Mouse (Mus musculus) gastrocnemius, adult 2 months (tissue): ENCODE results near the gene Il12rb2. TPM values are rescaled to one million over a fixed set of nuclear protein-coding genes. Genes with fewer than 3 reads are reported as not detected.
A peak's percentile ranks its signal among the peaks of the same experiment; 100 is the strongest.

Experiments used
- DNase-seq: peaks from one replicate; pipeline ENCODE4 v3.0.0; 2022
- H3K27ac ChIP-seq: fragments of 200-600 bp; 2 replicates; pipeline ENCODE4 v1.8.1; 2022; ENCODE audit warnings: mild to moderate bottlenecking
- H3K4me3 ChIP-seq: fragments of 200-600 bp; 2 replicates; pipeline ENCODE4 v1.8.1; 2022; ENCODE audit warnings: mild to moderate bottlenecking, moderate library complexity
- CTCF ChIP-seq: fragments of 200-600 bp; IDR thresholded peaks from 2 replicates; pipeline ENCODE4 v1.8.1; 2022; ENCODE audit warnings: antibody characterized with exemption, mild to moderate bottlenecking, moderate library complexity
- intact Hi-C: fragments of 180-260 bp; cut with DNase I; formaldehyde crosslinking; loops from one replicate; pipeline ENCODE4 v1.15.1; 2025
- total RNA-seq, 2 experiments: library from RNA; stranded (reverse); gene quantifications; 2 replicates each; pipeline ENCODE4 v1.2.3; 2021

Il12rb2 gene
- total RNA-seq, 2 experiments from 2014 or later = not detected

GRCm38 (mm10) chr6:67281614-67282197 is 94.3 kb downstream of the Il12rb2 start:
- Histone ChIP-seq H3K27ac (no peak overlapping the region), H3K4me3 (no peak overlapping the region)
- TF ChIP-seq CTCF = no peak
- intact Hi-C loops = no loop called here
- DNase-seq = no peak

- no peak for DNase-seq
- TF ChIP-seq CTCF = no peak
- Histone ChIP-seq H3K27ac (peak overlapping the region; percentile 89; the same call in 1 of the 2 replicates), H3K4me3 (no peak overlapping the region)
- intact Hi-C loops = no loop called here
These were observed 98.0 kb downstream of the Il12rb2 start for GRCm38 (mm10) chr6:67277944-67278343.

DNA sequence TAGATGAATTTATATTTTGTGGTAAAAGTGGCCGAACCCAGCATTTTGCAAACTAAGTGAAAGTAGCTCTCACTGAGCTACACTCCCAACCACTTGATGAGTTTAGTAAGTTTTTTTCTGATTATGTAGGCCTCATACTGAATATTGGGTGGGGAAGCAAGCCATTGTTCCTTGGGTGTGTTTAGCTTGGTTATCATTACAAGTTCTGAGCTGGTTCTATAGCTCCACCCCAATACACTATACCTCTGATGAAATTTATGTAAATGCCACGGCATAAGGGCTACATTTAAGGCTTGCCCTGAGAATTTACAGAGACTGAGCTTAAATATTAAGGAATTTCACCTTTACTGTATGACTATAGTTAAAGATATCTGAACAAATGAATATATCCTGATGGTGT is 106.5 kb downstream of the Il12rb2 start:
- no peak for TF ChIP-seq CTCF
- DNase-seq = no peak
- H3K27ac ChIP-seq = peak overlapping the region; percentile 96; the same call in 1 of the 2 replicates
- peak overlapping the region; percentile 84 for H3K4me3 ChIP-seq
- intact Hi-C loops = loop anchor here (5.0 kb wide), 1 partner anchor 72 kb away; no protein-coding TSS in a partner anchor

GRCm38 (mm10) chr6:67268983-67269382 is 107.0 kb downstream of the Il12rb2 start:
- no peak for TF ChIP-seq CTCF
- no peak for DNase-seq
- peak overlapping the region; percentile 84 for H3K4me3 ChIP-seq
- peak overlapping the region; percentile 96 for H3K27ac ChIP-seq
- intact Hi-C loops = loop anchor here (5.0 kb wide), 1 partner anchor 72 kb away; no protein-coding TSS in a partner anchor

DNA sequence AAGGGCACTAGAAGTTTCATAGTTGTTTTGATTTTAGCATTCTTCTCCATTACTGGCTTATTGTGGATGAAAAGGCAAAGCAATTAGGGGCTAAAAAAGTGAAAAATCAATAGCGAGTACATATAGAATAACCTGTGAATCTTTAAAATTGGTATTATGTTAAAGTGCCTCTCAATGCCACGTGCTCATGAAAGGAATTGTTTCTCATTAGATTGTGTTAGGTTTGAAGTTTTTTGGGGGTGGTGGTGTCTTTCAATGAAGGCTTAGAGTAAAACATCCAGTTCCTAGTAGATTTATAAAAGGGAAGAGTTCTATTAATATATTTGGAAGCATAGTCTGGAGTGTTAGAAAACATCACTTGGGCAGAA is 107.8 kb downstream of the Il12rb2 start:
- intact Hi-C loops = loop anchor here (5.0 kb wide), 1 partner anchor 71 kb away; no protein-coding TSS in a partner anchor
- peak overlapping the region; percentile 96 for H3K27ac ChIP-seq
- H3K4me3 ChIP-seq = peak overlapping the region; percentile 84
- no peak for DNase-seq
- TF ChIP-seq CTCF = no peak

- intact Hi-C loops = loop anchor here (2.0 to 5.0 kb wide), 2 partner anchors 41 to 70 kb away; no protein-coding TSS in a partner anchor
- peak; percentile 71 for DNase-seq
- Histone ChIP-seq H3K27ac (peak overlapping the region; percentile 96), H3K4me3 (peak overlapping the region; percentile 84)
- no peak for TF ChIP-seq CTCF
These were observed 108.4 kb downstream of the Il12rb2 start for GRCm38 (mm10) chr6:67267408-67268244.

DNA sequence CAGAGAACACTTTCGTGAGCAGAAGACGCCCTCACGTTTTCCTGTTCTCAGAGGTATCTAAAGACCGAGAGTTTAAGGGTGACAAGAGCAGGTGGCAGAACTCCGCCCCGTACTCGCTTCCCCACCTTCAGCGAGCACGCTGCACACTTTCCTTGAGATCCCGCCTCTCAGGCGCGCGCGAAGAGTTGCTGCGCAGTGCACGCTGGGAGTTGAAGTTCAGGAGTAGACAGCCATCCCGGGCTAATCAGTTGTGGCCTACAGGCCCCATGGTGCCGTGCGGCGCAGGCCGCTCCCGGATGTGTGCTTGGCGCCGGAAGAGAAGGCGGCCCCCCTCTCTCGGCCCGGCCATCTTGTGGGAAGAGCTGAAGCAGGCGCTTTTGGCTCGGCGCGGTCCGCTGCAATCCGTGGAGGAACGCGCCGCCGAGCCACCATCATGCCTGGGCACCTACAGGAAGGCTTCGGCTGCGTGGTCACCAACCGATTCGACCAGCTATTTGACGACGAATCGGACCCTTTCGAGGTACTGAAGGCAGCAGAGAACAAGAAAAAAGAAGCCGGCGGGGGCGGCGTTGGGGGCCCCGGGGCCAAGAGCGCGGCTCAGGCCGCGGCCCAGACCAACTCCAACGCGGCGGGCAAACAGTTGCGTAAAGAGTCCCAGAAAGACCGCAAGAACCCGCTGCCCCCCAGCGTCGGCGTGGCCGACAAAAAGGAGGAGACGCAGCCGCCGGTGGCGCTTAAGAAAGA is 109.2 kb downstream of the Il12rb2 start:
- no peak for TF ChIP-seq CTCF
- Histone ChIP-seq H3K27ac (peak overlapping the region; percentile 96), H3K4me3 (peak overlapping the region; percentile 84)
- peak; percentile 97 for DNase-seq
- intact Hi-C loops = loop anchor here (2.0 to 5.0 kb wide), 2 partner anchors 40 to 70 kb away; no protein-coding TSS in a partner anchor

DNA sequence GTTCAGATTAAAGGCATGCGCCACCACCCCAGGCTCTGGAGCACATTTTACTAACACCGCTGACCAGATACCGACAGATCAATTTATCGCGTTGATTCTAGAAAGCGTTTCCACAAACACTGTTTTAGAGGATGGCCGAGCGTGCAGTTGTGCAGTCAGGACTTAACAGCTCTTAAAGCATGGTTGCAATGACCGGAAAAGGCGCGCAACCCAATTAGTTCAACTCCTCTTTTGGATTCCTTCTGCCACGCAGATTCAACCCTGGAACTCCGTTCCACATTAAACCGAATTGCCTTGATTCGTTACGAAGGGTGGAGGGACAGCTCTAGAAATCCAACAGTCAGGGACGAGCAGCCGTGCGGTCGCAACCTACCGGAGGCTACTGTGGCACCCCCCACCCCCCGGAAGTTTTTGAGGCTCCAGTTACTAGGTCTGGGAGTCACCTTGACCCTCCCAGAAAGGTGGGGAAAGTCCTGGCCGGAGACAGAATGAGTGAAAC is 109.8 kb downstream of the Il12rb2 start:
- DNase-seq = no peak
- peak overlapping the region; percentile 84 for H3K4me3 ChIP-seq
- intact Hi-C loops = loop anchor here (2.0 to 5.0 kb wide), 2 partner anchors 39 to 69 kb away; no protein-coding TSS in a partner anchor
- peak overlapping the region; percentile 96 for H3K27ac ChIP-seq
- TF ChIP-seq CTCF = no peak

DNA sequence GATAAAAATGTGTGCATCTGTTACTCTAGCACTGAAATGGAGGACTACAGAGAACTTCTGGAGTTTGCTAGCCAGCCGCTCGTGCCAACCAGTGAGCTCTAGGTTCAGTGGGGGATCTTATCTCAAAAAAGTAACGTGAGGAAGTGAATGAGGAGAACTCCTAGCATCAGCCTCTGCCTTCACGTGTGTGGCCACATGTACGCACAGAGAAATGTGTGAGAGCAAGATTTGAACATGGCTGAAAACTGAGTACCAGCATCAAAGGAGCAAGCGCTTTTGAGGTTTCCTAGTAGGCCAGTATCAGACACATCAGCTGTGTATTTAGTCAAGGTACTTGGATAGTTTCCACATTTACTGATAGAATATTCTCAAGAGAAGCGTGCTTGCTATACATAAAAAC is 111.1 kb downstream of the Il12rb2 start:
- no peak for DNase-seq
- H3K27ac ChIP-seq = no peak overlapping the region
- TF ChIP-seq CTCF = no peak
- intact Hi-C loops = loop anchor here (5.0 kb wide), 1 partner anchor 68 kb away; no protein-coding TSS in a partner anchor
- H3K4me3 ChIP-seq = no peak overlapping the region

GRCm38 (mm10) chr6:67251095-67251494 is 124.9 kb downstream of the Il12rb2 start:
- Histone ChIP-seq H3K4me3 (no peak overlapping the region), H3K27ac (no peak overlapping the region)
- no peak for DNase-seq
- intact Hi-C loops = no loop called here
- TF ChIP-seq CTCF = no peak

DNA sequence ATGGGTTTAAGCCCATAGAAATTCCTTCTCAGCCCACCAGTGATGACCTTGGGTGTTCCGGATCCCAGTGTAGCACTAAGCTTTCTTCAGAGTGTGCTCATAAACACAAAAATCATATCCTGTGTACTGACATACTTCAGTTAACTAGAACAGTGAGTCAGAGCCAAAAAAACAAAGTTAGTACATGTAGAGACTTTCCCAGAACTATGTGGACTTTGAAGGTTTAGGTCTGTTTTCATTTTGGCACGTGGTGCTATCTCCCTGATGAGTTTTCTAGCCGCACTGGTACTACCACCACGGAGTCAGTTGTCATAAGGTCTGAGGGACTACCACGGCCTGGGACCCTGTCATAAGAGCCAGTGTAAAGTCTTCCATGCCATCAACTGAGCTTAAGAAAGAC is 131.5 kb downstream of the Il12rb2 start:
- TF ChIP-seq CTCF = no peak
- intact Hi-C loops = no loop called here
- no peak overlapping the region for H3K27ac ChIP-seq
- no peak overlapping the region for H3K4me3 ChIP-seq
- DNase-seq = no peak

- intact Hi-C loops = no loop called here
- TF ChIP-seq CTCF = no peak
- no peak for DNase-seq
- no peak overlapping the region for H3K27ac ChIP-seq
- H3K4me3 ChIP-seq = no peak overlapping the region
These were observed 132.1 kb downstream of the Il12rb2 start for GRCm38 (mm10) chr6:67243765-67244420.

Other genes with a start within 250 kb of the Il12rb2 start
- 100 to 1,000 TPM; 283 to 348 TPM for gene Serbp1, start 138.0 kb downstream of the Il12rb2 start, total RNA-seq
- gene Il23r, start 115.7 kb upstream of the Il12rb2 start, total RNA-seq = not detected
- gene Tacstd2, start 159.6 kb upstream of the Il12rb2 start, total RNA-seq = not detected